Mouse (Mus musculus): Measurements from ENCODE around the gene Epha4.

- TF ChIP-seq CTCF (IDR thresholded peaks at IDR 0.05; ENCODE audit: low read depth, low read length) (no peak), GATA1 (IDR thresholded peaks at IDR 0.05; ENCODE audit: borderline replicate concordance, low read length) (no peak), POLR2AphosphoS5 (IDR thresholded peaks at IDR 0.05; ENCODE audit: insufficient replicate concordance, low read depth, low read length) (no peak), TAL1 (conservative IDR thresholded peaks at IDR 0.05; ENCODE audit: low read depth, low read length) (no peak), GATA2 (IDR thresholded peaks at IDR 0.05; ENCODE audit: borderline replicate concordance, low read depth, low read length) (no peak)
These were observed 64.7 kb downstream of the Epha4 start for GRCm38 (mm10) chr1:77450201-77450600.
